Mouse (Mus musculus) midbrain, embryonic 12.5 days (tissue): ENCODE measurements around the gene Gcm1. TPM values are rescaled to one million over a fixed set of nuclear protein-coding genes. Genes with fewer than 3 reads are reported as not detected.

ENCODE experiments used
- ATAC-seq: fragments of 200-750 bp; cut with Nextera tagmentation; 2 replicates; pipeline ENCODE4 v1.8.0; 2017; ENCODE audit warnings: low read depth, moderate TSS enrichment, moderate library complexity; ENCODE audit not compliant: low FRiP score
- H3K27ac ChIP-seq: fragments of 300-500 bp; sonication (generic); replicated peaks from 2 replicates; pipeline ENCODE4 v1.5.1; 2016; ENCODE audit warnings: mild to moderate bottlenecking
- H3K27me3 ChIP-seq: fragments of 300-500 bp; sonication (generic); 2 replicates; pipeline ENCODE4 v1.6.1; 2016; ENCODE audit warnings: mild to moderate bottlenecking
- H3K36me3 ChIP-seq: fragments of 300-500 bp; sonication (generic); 2 replicates; pipeline ENCODE4 v1.6.1; 2016
- H3K4me1 ChIP-seq: fragments of 300-500 bp; sonication (generic); 2 replicates; pipeline ENCODE4 v1.6.1; 2016
- H3K4me2 ChIP-seq: fragments of 300-500 bp; sonication (generic); replicated peaks from 2 replicates; pipeline ENCODE4 v1.6.1; 2016; ENCODE audit warnings: mild to moderate bottlenecking, moderate library complexity
- H3K4me3 ChIP-seq: fragments of 300-500 bp; sonication (generic); 2 replicates; pipeline ENCODE4 v1.5.1; 2016; ENCODE audit warnings: mild to moderate bottlenecking
- H3K9ac ChIP-seq: fragments of 300-500 bp; sonication (generic); replicated peaks from 2 replicates; pipeline ENCODE4 v1.6.1; 2016; ENCODE audit warnings: mild to moderate bottlenecking, moderate library complexity
- H3K9me3 ChIP-seq: fragments of 300-500 bp; sonication (generic); 2 replicates; pipeline ENCODE4 v1.6.1; 2016; ENCODE audit warnings: mild to moderate bottlenecking
- WGBS: fragments of 180-500 bp; shearing (Covaris S2); methylation state at CpG from one replicate; pipeline ENCODE4 v1.1.7; 2016; 5-methylcytosine and 5-hydroxymethylcytosine counted together
- polyA plus RNA-seq: library from polyadenylated mRNA; unstranded; fragments of >200 nt; fragmentation: Nextera tagmentation; extraction: Ambion mirVana; gene quantifications from 2 replicates; pipeline ENCODE4 v1.2.1, GENCODE M21; 2016

The Gcm1 gene
- polyA plus RNA-seq, 1 experiment from 2014 or later = 0.14 TPM

DNA sequence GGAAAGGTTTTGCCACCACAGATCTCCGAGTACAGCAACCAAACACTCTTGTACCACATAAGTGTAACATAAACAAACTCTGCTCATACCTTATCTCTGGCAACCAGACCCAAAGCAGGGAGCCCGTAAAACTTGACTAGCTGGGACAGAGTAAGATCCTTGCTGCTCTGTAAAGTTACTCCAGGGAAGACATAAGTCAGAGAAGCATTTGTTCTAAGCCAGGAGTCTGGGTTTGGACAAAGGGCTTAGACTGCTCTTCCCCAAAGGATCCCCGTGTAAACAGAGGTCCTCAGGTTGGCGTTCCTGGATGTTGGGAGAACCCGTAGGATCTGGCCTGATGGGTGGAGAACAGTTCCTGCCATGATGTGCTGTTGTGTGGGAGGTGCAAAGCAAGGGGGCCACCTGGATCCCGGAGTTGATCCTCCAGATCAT lies 53.8 kb downstream of the Gcm1 start:
- WGBS = 89% methylated on average over 6 of the region's 6 CpGs
- ATAC-seq = no peak
- H3K4me2 ChIP-seq = no peak overlapping the region
- 0 out of 2 replicates have a peak, but pooled peaks cover under 1% of the 10 kb centered on the region for H3K36me3 ChIP-seq
- H3K27ac ChIP-seq = no peak overlapping the region
- no peak overlapping the region for H3K4me3 ChIP-seq
- no peaks in the 10 kb centered on the region for H3K27me3 ChIP-seq
- no peak overlapping the region for H3K9ac ChIP-seq
- H3K4me1 ChIP-seq = peaks cover 12% of the 10 kb centered on the region; the same call in 1 of the 2 replicates
- H3K9me3 ChIP-seq = no peaks in the 10 kb centered on the region

DNA sequence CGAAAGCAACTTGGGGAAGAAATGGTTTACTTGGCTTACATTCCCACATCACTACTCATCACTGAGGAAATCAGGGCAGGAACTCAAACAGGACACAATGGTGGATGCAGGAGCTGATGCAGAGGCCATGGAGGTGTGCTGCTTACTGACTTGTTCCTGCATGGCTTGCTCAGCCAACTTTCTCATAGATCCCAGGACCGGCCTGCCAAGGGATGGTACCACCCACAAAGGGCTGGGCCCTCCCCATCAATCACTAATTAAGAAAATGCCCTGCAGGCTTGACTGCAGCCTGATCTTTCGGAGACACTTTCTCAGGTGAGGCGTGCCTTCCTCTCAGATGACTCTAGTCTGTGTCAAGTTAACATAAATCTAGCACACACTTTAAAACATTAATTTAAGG lies 55.1 kb downstream of the Gcm1 start:
- no peak overlapping the region for H3K4me2 ChIP-seq
- ATAC-seq = no peak

DNA sequence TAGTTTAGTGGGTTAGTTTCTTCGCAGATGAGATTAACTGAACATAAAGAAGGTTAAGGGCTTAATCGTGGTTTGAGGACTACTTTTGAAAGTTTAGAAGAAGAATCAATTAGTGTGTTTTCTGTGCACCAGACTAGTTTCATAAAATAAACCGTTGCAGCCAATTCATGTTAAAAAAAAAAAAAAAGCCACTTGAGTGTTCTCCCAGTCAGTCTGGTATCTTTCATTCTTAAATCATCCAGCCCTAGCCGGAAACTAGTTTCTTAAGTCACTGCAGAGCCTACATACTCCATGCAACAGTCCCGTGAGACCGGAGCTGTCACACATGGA lies 55.8 kb downstream of the Gcm1 start:
- ATAC-seq = no peak
- H3K4me2 ChIP-seq = peak overlapping the region; percentile 83
- H3K4me3 ChIP-seq = peak overlapping the region; percentile 77
- H3K4me1 ChIP-seq = peaks cover 12% of the 10 kb centered on the region; the same call in 1 of the 2 replicates
- H3K9me3 ChIP-seq = no peaks in the 10 kb centered on the region
- 0 out of 2 replicates have a peak overlapping the region, but pooled peaks have one; percentile 92 for H3K27ac ChIP-seq
- H3K27me3 ChIP-seq = no peaks in the 10 kb centered on the region
- peak overlapping the region; percentile 82 for H3K9ac ChIP-seq
- 27% methylated on average over 6 of the region's 6 CpGs for WGBS
- no peaks in the 10 kb centered on the region for H3K36me3 ChIP-seq

More for the DNA sequence above, 55.1 kb downstream of the Gcm1 start:
- Histone ChIP-seq H3K27ac (no peak overlapping the region), H3K4me3 (no peak overlapping the region), H3K36me3 (no peaks in the 10 kb centered on the region), H3K9ac (no peak overlapping the region), H3K9me3 (no peaks in the 10 kb centered on the region), H3K4me1 (peaks cover 12% of the 10 kb centered on the region; the same call in 1 of the 2 replicates), H3K27me3 (no peaks in the 10 kb centered on the region)
- 83% methylated on average over 4 of the region's 4 CpGs for WGBS

DNA sequence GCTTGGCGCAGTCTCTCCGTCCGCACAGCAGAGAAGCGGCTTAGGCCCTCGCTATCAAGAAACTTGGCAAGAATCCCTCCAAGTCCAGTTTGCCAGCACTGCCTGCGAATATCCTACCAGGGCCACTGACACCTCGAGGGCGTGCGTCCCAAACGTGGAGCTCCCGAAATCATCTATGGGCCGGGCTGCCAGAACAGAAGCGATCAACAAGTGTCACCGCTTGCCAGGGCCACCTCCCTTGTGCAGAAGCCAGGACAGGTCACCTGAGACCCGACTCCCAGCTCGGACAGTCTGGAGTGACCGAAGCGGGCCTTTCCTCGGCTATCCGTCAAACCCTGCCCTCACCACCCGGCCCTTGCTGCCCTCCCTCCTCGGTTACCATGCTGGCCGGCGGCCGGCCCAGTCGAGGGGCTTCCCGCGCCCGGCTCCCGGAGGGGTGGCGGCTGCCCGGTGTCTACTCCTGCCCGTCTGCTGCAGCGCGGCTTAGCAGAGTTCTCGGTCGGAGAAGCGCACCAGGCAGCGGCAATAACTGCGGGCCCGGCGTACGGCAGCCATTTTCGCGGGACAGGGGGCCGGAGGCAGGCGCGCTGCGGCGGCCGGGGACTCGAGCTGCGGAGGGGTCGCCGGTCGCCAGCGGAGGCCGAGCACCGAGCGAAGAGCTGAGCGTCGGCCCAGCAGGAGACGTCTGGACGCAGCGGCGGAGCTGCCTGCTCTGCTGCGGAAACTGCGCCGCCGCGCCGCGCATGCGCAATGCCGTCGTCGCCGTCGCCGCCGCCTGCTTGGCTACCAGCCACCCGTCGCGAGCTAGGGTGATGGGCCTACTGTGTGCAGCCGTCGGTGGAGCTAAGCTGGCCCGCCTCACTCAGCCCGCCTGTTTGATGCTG lies 56.4 kb downstream of the Gcm1 start:
- WGBS = under 1% methylated on average over 85 of the region's 88 CpGs
- Histone ChIP-seq H3K27ac (peak overlapping the region; percentile 92), H3K4me3 (peak overlapping the region; percentile 77), H3K27me3 (no peaks in the 10 kb centered on the region), H3K9ac (peak overlapping the region; percentile 82), H3K4me2 (peak overlapping the region; percentile 83), H3K9me3 (no peaks in the 10 kb centered on the region), H3K4me1 (peaks cover 12% of the 10 kb centered on the region; the same call in 1 of the 2 replicates), H3K36me3 (no peaks in the 10 kb centered on the region)
- peak; percentile 78 for ATAC-seq

DNA sequence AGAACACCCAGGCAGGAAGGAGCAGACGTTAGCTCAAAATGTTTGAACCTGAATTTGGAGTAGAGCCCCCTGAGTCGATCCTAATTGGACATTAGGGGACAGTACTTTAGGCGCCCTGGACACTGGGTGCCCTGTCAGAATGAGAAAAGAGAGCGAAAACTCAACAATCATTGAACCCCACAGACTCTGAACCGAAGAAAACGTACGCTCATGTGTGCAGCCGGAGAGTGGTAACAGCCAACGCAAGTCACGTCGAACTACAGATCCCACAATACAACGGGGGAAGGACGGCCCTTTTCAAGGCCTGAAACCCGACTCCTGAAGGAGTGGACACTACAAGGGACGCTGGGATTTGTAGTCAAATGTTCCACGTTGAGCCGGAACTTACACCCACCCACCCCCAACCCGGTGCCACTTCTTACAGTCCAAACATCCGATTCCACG lies 57.1 kb downstream of the Gcm1 start, which contains the start of the genes Fbxo9 and Ick:
TSS of gene Fbxo9 (minus strand) at position 270 of the 444 bp plus-strand sequence.
TSS of gene Ick (plus strand) at position 397 of the 444 bp plus-strand sequence.
- no peaks in the 10 kb centered on the region for H3K36me3 ChIP-seq
- under 1% methylated on average over 20 of the region's 20 CpGs for WGBS

DNA sequence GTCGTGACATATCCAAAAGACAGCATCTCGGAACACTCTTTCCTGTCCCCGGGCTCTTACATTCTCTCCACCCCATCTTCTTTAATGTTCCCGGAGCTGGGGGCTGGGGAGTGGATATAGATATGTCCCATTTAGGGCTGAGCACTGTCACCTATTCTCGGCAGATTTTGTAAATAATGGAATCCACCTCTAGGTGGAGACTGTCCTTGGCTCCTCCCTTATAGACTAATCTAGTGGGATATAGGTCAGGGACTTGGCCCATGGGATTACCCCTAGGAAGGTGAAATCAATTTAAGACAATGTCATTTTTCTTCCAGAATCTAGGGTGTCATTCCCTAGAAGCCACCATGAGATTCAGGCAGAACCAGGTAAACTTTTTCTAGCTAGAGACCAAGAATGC lies 57.9 kb downstream of the Gcm1 start:
- Histone ChIP-seq H3K36me3 (no peaks in the 10 kb centered on the region), H3K9me3 (no peaks in the 10 kb centered on the region), H3K4me2 (peak overlapping the region; percentile 83), H3K4me1 (peaks cover 20% of the 10 kb centered on the region), H3K27me3 (no peaks in the 10 kb centered on the region), H3K9ac (no peak overlapping the region), H3K27ac (no peak overlapping the region), H3K4me3 (peak overlapping the region; percentile 77)
- no peak for ATAC-seq
- WGBS = 48% methylated on average over 5 of the region's 5 CpGs

More for the DNA sequence above, 57.1 kb downstream of the Gcm1 start, which contains the start of the genes Fbxo9 and Ick:
- Histone ChIP-seq H3K9ac (peak within 1 kb of the TSS; percentile 82), H3K27ac (peak within 1 kb of the TSS; percentile 92), H3K4me3 (peak within 1 kb of the TSS; percentile 77), H3K9me3 (no peaks in the 10 kb centered on the region), H3K27me3 (no peaks in the 10 kb centered on the region), H3K4me2 (peak within 1 kb of the TSS; percentile 83), H3K4me1 (peaks cover 12% of the 10 kb centered on the region; the same call in 1 of the 2 replicates)
- ATAC-seq = peak; percentile 92

DNA sequence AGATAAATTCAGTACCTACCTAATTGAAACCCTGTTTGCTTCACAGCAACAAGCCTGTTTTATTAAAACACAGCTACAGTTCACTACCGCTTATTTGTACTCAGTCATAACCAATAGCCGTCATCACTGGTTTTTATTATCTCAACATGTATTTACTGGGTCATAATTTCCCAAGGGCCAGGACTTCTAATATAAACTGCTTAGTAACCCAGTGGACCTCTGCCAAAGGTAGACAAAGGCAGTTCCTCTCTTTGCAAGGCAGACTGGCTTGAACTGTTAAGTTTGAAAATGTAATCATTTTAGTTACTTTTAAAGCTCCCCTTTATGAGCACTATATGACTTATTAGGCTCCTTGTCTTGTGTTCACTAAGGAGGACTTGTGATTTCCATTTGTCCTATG lies 59.7 kb downstream of the Gcm1 start:
- no peaks in the 10 kb centered on the region for H3K9me3 ChIP-seq
- no peak overlapping the region for H3K27ac ChIP-seq
- 0 out of 2 replicates have a peak, but pooled peaks cover 5% of the 10 kb centered on the region for H3K36me3 ChIP-seq
- no peak for ATAC-seq
- H3K9ac ChIP-seq = no peak overlapping the region
- no peak overlapping the region for H3K4me3 ChIP-seq
- H3K4me2 ChIP-seq = no peak overlapping the region
- WGBS = 94% methylated on average over 2 of the region's 2 CpGs
- H3K27me3 ChIP-seq = no peaks in the 10 kb centered on the region
- peaks cover 28% of the 10 kb centered on the region for H3K4me1 ChIP-seq

DNA sequence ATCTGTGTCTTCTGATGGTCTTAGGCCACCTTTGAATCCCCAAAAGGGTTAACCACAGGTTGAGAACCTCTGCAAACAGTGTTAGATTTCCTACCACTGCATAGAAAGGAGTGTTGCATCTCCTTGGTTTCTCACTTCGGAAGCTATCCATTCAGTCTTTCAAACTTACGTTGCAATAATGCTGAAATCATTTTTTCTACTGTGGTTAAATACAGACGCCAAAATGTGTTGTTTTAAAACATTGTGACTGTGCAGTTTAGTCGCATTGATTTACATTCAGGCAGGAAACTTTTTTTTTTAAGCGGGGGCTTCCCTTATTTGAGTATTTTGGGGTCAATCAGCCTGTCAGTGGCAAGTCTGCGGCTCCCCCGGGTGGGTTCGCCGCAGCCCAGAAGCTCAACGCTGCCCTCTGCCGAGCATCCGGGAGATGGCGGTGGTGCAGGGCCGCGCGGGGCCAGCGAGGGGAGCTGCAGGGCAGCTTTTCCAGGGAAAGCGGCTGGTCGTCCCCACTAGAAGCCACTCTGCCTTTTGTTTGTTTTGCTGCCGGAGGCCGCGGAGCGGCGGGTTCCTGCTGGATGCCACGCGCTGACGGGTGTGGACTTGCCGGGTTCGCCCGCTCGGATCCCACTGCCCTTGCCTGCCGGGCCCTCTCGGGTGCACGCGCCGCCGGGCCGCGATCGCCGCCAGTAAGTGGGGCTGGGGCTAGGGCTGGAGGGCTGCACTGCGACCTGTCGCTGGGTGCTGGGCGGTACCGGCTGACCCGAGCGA lies 61.2 kb downstream of the Gcm1 start:
- Histone ChIP-seq H3K9me3 (no peaks in the 10 kb centered on the region), H3K4me1 (peaks cover 21% of the 10 kb centered on the region), H3K4me3 (peak overlapping the region; percentile 89), H3K36me3 (peaks cover 5% of the 10 kb centered on the region; the same call in 1 of the 2 replicates), H3K4me2 (peak overlapping the region; percentile 74), H3K27me3 (no peaks in the 10 kb centered on the region), H3K9ac (peak overlapping the region; percentile 93), H3K27ac (peak overlapping the region; percentile 96)
- ATAC-seq = peak; percentile 84
- 2% methylated on average over 47 of the region's 47 CpGs for WGBS

DNA sequence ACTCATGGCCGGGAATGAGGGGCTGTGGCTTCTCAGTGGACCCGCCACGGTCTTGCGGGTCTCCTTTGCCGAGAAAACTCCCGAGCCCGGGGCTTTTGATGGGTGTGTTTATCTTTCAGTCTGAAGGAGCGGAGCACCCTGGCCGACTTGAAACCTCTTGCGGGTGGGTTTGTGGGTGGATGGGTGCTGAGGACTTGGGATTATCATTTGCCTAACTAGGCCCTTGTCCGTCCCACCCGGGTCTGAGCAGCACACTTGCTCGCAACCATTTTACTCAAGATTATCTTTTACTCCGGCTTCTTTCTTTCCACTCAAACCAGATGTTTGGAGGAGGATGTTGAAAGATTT lies 61.8 kb downstream of the Gcm1 start:
- Histone ChIP-seq H3K9me3 (no peaks in the 10 kb centered on the region), H3K36me3 (peaks cover 5% of the 10 kb centered on the region; the same call in 1 of the 2 replicates), H3K27ac (peak overlapping the region; percentile 96), H3K4me1 (peaks cover 21% of the 10 kb centered on the region), H3K4me2 (peak overlapping the region; percentile 74), H3K9ac (peak overlapping the region; percentile 93), H3K4me3 (peak overlapping the region; percentile 89), H3K27me3 (no peaks in the 10 kb centered on the region)
- peak; percentile 32 for ATAC-seq
- WGBS = under 1% methylated on average over 14 of the region's 14 CpGs
